Mouse (Mus musculus) embryonic stem cell, embryonic (primary cell): ENCODE measurements at regions not wholly inside any gene's neighbourhood (a gene's known extent, or its start where the extent isn't known, plus 50 kb on each side); places are given as distances from the start of the nearest gene placed in this dataset.

Experiments used
- CTCF ChIA-PET, 4 experiments: fragments of 300-600 bp in 2 of 4; fragments of 350-600 bp in 2 of 4; sonication (Branson Sonifier 250); formaldehyde crosslinking; loops; one replicate each; lab custom pipeline; 2022; ENCODE audit warnings: inconsistent platforms in 2 of 4; lab: Charles Lee
- POLR2A ChIA-PET, 4 experiments: fragments of 300-600 bp in 2 of 4; fragments of 350-600 bp in 2 of 4; sonication (Branson Sonifier 250); formaldehyde crosslinking; loops; one replicate each; lab custom pipeline; 2022; ENCODE audit warnings: antibody characterized with exemption in 4 of 4, inconsistent platforms in 1 of 4; lab: Charles Lee

- CTCF ChIA-PET: no interaction called here
Observed at GRCm38 (mm10) chr4:153321085-153321484, 161.5 kb downstream of the Ajap1 start.

GRCm38 (mm10) chr4:153320602-153321001 is 162.0 kb downstream of the Ajap1 start:
- POLR2A ChIA-PET: no interaction called here
- CTCF ChIA-PET: no interaction called here

More at GRCm38 (mm10) chr4:153321085-153321484, 161.5 kb downstream of the Ajap1 start:
- POLR2A ChIA-PET: no interaction called here

- ChIA-PET POLR2A (no interaction called here), CTCF (interaction anchor here in 2 of 4 experiments (0.5 to 0.6 kb wide), 2 partner anchors 137 to 404 kb away, joined by 3 to 4 read pairs; no protein-coding TSS in a partner anchor)
Observed at GRCm38 (mm10) chr4:153316964-153317724, 165.5 kb downstream of the Ajap1 start.

GRCm38 (mm10) chr4:153316519-153316918 is 166.1 kb downstream of the Ajap1 start:
- ChIA-PET POLR2A (no interaction called here), CTCF (no interaction called here)

- ChIA-PET POLR2A (no interaction called here), CTCF (interaction anchor here in 1 of 4 experiments (0.6 kb wide), 1 partner anchor 103 kb away, joined by 3 read pairs; no protein-coding TSS in a partner anchor)
Observed at GRCm38 (mm10) chr4:153313961-153314360, 168.7 kb downstream of the Ajap1 start.

- CTCF ChIA-PET: no interaction called here
- POLR2A ChIA-PET: no interaction called here
Observed at GRCm38 (mm10) chr4:153311574-153311973, 171.0 kb downstream of the Ajap1 start.

GRCm38 (mm10) chr4:153310641-153311040 is 172.0 kb downstream of the Ajap1 start:
- POLR2A ChIA-PET: interaction anchor here in 1 of 4 experiments (0.6 kb wide), 1 partner anchor 373 kb away, joined by 4 read pairs; no protein-coding TSS in a partner anchor
- CTCF ChIA-PET: interaction anchor here in 1 of 4 experiments (0.5 kb wide), 1 partner anchor 14 kb away, joined by 5 read pairs; no protein-coding TSS in a partner anchor

- ChIA-PET CTCF (no interaction called here), POLR2A (no interaction called here)
Observed at GRCm38 (mm10) chr4:153303521-153303920, 179.1 kb downstream of the Ajap1 start.

GRCm38 (mm10) chr4:153302855-153303254 is 179.8 kb downstream of the Ajap1 start:
- CTCF ChIA-PET: no interaction called here

GRCm38 (mm10) chr4:153298277-153298676 is 184.3 kb downstream of the Ajap1 start:
- ChIA-PET CTCF (interaction anchor here in 1 of 4 experiments (0.5 kb wide), 1 partner anchor 185 kb away, joined by 3 read pairs; no protein-coding TSS in a partner anchor), POLR2A (no interaction called here)

More at GRCm38 (mm10) chr4:153302855-153303254, 179.8 kb downstream of the Ajap1 start:
- POLR2A ChIA-PET: no interaction called here

GRCm38 (mm10) chr4:153294828-153295227 is 187.8 kb downstream of the Ajap1 start:
- ChIA-PET CTCF (no interaction called here), POLR2A (no interaction called here)

GRCm38 (mm10) chr4:153293137-153293536 is 189.5 kb downstream of the Ajap1 start:
- CTCF ChIA-PET: no interaction called here
- POLR2A ChIA-PET: no interaction called here

GRCm38 (mm10) chr4:153288362-153288761 is 194.2 kb downstream of the Ajap1 start:
- ChIA-PET POLR2A (no interaction called here), CTCF (interaction anchor here in 2 of 4 experiments (1.0 to 1.2 kb wide), 2 partner anchors 113 to 626 kb away, joined by 3 read pairs; no protein-coding TSS in a partner anchor)

GRCm38 (mm10) chr4:153284209-153284608 is 198.4 kb downstream of the Ajap1 start:
- POLR2A ChIA-PET: no interaction called here
- CTCF ChIA-PET: no interaction called here

GRCm38 (mm10) chr4:153276571-153276970 is 206.0 kb downstream of the Ajap1 start:
- CTCF ChIA-PET: no interaction called here
- POLR2A ChIA-PET: no interaction called here

- CTCF ChIA-PET: interaction anchor here in 1 of 4 experiments (0.6 kb wide), 1 partner anchor 808 kb away, joined by 5 read pairs; no protein-coding TSS in a partner anchor
- POLR2A ChIA-PET: no interaction called here
Observed at GRCm38 (mm10) chr4:153271376-153271775, 211.2 kb downstream of the Ajap1 start.

GRCm38 (mm10) chr4:153263216-153263805 is 219.3 kb downstream of the Ajap1 start:
- ChIA-PET CTCF (no interaction called here), POLR2A (no interaction called here)

- ChIA-PET POLR2A (no interaction called here), CTCF (no interaction called here)
Observed at GRCm38 (mm10) chr4:153260941-153261557, 221.6 kb downstream of the Ajap1 start.

- ChIA-PET CTCF (no interaction called here), POLR2A (no interaction called here)
Observed at GRCm38 (mm10) chr4:153251943-153252342, 230.7 kb downstream of the Ajap1 start.

- ChIA-PET CTCF (interaction anchor here in 1 of 4 experiments (0.7 kb wide), 1 partner anchor 94 kb away, joined by 3 read pairs; no protein-coding TSS in a partner anchor), POLR2A (no interaction called here)
Observed at GRCm38 (mm10) chr4:153251311-153251710, 231.3 kb downstream of the Ajap1 start.
